Mouse (Mus musculus): Measurements from ENCODE around the gene Fam161b.

DNA sequence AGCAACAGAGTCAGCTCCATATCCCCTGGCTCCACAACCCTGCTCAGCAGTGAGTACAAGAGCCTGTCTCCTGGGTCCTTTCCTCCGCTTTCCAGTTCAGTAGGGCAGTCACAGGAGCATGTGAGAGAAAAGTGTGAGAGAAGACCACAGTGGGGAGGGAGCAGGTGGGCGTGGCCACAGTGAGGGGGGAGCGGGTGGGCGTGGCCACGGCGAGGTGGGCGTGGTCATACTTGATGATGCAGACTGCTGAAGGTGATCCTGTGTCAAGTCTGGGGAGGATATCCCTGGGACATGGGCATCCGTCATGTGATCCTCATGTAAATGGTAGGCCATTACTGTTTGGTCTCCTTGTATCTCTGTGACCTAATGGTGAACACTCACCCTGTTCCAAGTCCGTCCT, 5.3 kb upstream of the Fam161b start:
- no peak for TF ChIP-seq CTCF (IDR thresholded peaks at IDR 0.05; ENCODE audit: insufficient read depth, low read depth, low read length)
- TF ChIP-seq POLR2A (IDR thresholded peaks at IDR 0.05; ENCODE audit: insufficient read depth, low read depth, low read length) = no peak
